Mouse (Mus musculus) CD4-positive, CD25-positive, alpha-beta regulatory T cell, adult 4 months (primary cell): ENCODE results near the gene Dock2. TPM values are rescaled to one million over a fixed set of nuclear protein-coding genes. Genes with fewer than 3 reads are reported as not detected.

Source experiments
- ATAC-seq: one replicate; pipeline ENCODE4 v1.8.0; 2017
- polyA plus RNA-seq, 2 experiments: library from polyadenylated mRNA; unstranded; fragments of 100-300 nt; shearing (Covaris generic); gene quantifications; one replicate each; pipeline ENCODE4 v1.2.1; 2017

Dock2 gene
- polyA plus RNA-seq, 2 experiments from 2014 or later = 247 to 339 TPM

GRCm38 (mm10) chr11:34769396-34769795 lies 14.3 kb downstream of the Dock2 start:
- peak; percentile 37 for ATAC-seq

GRCm38 (mm10) chr11:34763739-34764361 lies 19.8 kb downstream of the Dock2 start:
- peak; percentile 57 for ATAC-seq

- ATAC-seq = peak; percentile 46
Observed at GRCm38 (mm10) chr11:34762570-34763127, 21.0 kb downstream of the Dock2 start.

- peak; percentile 80 for ATAC-seq
Observed at GRCm38 (mm10) chr11:34762125-34762524, 21.6 kb downstream of the Dock2 start.

- no peak for ATAC-seq
Observed at GRCm38 (mm10) chr11:34759582-34759981, 24.1 kb downstream of the Dock2 start.

- ATAC-seq = no peak
Observed at GRCm38 (mm10) chr11:34741081-34741480, 42.6 kb downstream of the Dock2 start.

- peak; percentile 33 for ATAC-seq
Observed at GRCm38 (mm10) chr11:34739816-34740215, 43.9 kb downstream of the Dock2 start.

GRCm38 (mm10) chr11:34738945-34739344 lies 44.7 kb downstream of the Dock2 start:
- ATAC-seq = no peak

- peak; percentile 78 for ATAC-seq
Observed at GRCm38 (mm10) chr11:34737193-34737592, 46.5 kb downstream of the Dock2 start.

- no peak for ATAC-seq
Observed at GRCm38 (mm10) chr11:34734033-34734432, 49.7 kb downstream of the Dock2 start.

GRCm38 (mm10) chr11:34727467-34727866 lies 56.2 kb downstream of the Dock2 start:
- no peak for ATAC-seq

- no peak for ATAC-seq
Observed at GRCm38 (mm10) chr11:34726699-34727347, 56.9 kb downstream of the Dock2 start.

- ATAC-seq = no peak
Observed at GRCm38 (mm10) chr11:34713360-34713759, 70.3 kb downstream of the Dock2 start.

- no peak for ATAC-seq
Observed at GRCm38 (mm10) chr11:34708278-34708677, 75.4 kb downstream of the Dock2 start.

- no peak for ATAC-seq
Observed at GRCm38 (mm10) chr11:34707360-34707759, 76.3 kb downstream of the Dock2 start.

GRCm38 (mm10) chr11:34705108-34705446 lies 78.6 kb downstream of the Dock2 start:
- ATAC-seq = no peak

GRCm38 (mm10) chr11:34704384-34705107 lies 79.1 kb downstream of the Dock2 start:
- ATAC-seq = no peak

- ATAC-seq = no peak
Observed at GRCm38 (mm10) chr11:34703851-34704250, 79.8 kb downstream of the Dock2 start.

GRCm38 (mm10) chr11:34681790-34682189 lies 101.9 kb downstream of the Dock2 start:
- peak; percentile 60 for ATAC-seq

GRCm38 (mm10) chr11:34544631-34545030 lies 239.1 kb downstream of the Dock2 start:
- peak; percentile 66 for ATAC-seq

GRCm38 (mm10) chr11:34532131-34532530 lies 251.6 kb downstream of the Dock2 start:
- ATAC-seq = no peak

GRCm38 (mm10) chr11:34530971-34531370 lies 252.7 kb downstream of the Dock2 start:
- no peak for ATAC-seq

GRCm38 (mm10) chr11:34528006-34528405 lies 255.7 kb downstream of the Dock2 start:
- no peak for ATAC-seq

- no peak for ATAC-seq
Observed at GRCm38 (mm10) chr11:34527238-34527637, 256.5 kb downstream of the Dock2 start.
